Mouse (Mus musculus) layer of hippocampus, postnatal 10 days (tissue): ENCODE measurements around the gene Uevld. TPM values are rescaled to one million over a fixed set of nuclear protein-coding genes. Genes with fewer than 3 reads are reported as not detected.
"Not testable (repeated sequence)": the region's sequence is repeated elsewhere in the genome, so short reads cannot be mapped to it uniquely, and the experiment has no call there.

Experiments used
- DNase-seq, 2 experiments: peaks; one replicate each; pipeline ENCODE4 v3.0.0; 2021; ENCODE audit warnings: low spot score in 2 of 2
- total RNA-seq, 2 experiments: library from RNA; stranded (reverse); gene quantifications; 2 replicates each; pipeline ENCODE4 v1.2.3; 2021

The Uevld gene
- total RNA-seq, 2 experiments from 2014 or later, result 11.4 TPM

DNA sequence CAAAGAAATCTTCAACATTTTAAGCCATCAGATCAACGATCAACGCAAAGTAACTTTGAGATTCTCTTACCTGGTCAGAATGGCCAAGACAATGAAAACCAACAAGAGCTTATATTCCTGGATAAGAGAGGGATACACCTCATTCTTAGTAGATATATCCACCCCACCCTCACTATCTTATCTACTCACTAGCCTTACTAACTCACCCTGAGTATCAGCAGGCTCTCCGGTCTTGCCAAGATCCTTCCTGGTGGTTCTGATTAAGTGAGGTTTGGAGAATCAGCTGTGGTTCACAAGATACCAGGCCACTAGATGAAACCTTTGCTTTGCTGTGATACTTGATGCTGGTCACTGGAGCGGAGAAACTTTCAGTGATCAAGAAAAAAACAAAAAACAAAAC lies 16.3 kb upstream of the Uevld start:
- no peak for DNase-seq

DNA sequence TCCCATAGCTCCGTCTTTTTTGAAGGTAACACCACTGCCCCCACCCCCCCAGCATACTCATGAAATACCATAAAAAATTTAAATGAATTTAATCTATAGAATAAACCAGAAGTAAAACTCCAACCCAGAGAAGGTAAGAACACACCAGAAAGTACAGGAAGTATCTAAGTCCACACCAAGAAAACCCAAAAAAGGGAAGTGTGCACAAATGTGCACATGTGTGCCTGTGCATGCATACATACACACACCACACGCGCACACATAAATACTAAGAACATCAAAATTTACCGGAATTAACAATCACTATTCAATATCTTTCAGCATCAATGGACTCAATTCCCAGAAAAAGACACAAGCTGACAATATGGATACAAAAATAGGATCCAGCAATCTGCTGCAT lies 11.6 kb upstream of the Uevld start:
- no peak for DNase-seq

DNA sequence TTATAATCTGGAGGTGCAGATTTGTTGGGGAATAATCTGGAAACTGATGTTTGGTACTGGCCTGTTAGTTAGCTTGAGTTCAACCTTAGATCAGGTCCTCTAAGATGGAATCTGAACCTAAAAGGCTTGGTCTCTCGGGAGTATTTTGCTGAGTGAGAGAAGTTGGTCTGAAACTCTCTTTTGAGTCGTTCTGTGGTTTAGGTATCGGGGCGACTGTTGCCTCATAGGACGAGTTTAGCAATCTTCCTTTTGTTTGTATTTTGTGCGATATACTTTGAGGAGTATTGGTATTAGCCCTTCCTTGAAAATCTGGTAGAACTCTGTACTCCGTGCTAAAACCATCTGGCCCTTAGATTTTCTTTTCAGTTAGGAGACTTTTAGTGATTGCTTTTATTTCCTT lies 5.7 kb upstream of the Uevld start:
- no peak for DNase-seq

DNA sequence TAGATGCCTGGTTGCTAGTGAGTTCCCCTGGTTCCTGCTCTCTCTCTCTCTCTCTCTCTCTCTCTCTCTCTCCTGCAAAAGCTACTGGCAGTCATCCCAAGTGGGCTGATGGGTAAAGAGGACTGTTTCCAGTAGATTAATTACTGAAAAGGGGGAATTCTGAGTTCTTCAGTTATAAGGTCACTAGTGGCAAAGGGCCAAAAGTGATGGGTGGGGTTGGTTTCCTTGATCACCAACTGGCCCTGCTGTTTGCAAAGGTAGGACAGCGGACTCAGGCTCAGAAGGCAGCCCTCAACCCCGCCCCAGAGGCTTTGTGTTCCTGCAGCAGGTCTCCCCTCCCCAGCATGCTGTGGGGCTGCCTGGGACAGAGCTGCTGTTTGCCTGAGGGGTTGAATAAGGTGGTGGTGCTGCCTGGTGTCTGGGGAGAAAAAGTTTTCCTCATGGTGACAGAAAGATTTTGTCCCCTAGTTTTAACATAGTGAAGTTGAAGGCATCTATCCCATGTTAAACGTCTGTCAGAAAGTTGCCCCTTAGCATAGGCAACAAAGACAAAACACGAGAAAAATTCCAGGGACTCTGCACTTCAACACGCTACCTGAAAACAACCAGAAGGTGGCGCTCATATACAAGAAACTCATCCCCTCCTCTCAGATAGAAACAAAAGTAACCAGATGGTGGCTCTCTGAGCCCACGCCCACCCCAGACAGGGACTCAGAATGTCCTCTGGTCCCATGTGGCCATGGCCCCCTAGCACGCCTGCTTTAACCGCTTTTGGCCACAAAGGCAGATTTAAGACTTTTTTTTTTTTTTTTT lies 4.7 kb upstream of the Uevld start:
- DNase-seq, result peak; percentile 70 to 79

DNA sequence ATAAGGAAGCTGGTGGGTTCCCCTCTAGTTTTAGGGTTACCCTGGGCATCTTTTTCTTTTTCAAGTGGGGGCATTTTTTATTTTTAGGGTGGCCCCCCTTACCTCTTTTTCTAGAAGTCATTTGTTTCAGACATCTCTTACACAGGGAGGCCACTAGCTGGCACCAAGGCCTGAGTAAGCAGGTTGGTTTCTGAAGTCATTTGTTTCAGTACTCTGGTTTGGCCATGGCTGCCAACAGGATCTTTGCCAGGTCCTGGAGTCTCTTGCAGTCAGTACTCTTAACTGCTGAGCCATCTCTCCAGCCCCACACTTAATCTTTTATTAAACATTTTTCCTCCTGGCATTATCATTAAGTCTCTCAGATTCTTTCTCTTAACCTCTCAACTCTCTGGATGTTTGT lies 3.8 kb upstream of the Uevld start:
- no peak for DNase-seq

DNA sequence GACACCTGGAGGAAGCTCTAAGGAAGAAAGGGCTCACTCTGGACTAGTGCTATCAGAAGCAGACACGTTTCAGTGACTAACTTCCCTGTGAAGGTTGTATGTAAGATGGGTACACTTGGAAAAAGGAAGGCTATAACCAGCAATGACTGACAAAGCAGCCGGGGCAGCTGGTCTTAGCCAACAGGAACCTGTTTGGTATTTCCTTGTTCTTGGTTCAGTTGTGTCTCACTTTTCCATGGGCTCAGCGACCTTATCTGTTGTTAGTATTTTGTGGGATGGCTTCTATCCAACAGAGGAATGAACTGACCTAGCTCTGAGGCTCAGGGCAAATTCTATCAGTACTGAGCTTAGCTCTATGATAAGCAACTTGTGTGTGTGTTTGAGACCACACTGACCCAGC lies 2.7 kb upstream of the Uevld start:
- DNase-seq, result no peak

DNA sequence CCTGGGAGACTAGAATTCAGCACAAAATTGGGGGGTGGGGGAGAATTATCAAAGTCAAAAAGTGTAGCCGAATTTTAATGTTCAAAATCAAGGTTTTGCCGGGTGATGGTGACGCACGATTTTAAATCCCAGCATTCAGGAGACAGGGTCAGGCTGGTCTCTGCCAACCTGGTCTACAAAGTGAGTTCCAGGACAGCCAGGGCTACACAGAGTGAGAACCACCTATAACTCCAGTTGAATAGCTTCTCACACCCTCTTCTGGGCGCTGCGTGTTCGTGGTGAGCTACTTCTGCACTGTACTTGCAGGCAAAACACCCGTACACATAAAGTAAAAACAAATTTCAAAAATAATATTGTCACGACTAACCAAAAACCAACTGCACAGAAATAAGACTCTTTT lies 526 bp upstream of the Uevld start:
- DNase-seq, result no peak

DNA sequence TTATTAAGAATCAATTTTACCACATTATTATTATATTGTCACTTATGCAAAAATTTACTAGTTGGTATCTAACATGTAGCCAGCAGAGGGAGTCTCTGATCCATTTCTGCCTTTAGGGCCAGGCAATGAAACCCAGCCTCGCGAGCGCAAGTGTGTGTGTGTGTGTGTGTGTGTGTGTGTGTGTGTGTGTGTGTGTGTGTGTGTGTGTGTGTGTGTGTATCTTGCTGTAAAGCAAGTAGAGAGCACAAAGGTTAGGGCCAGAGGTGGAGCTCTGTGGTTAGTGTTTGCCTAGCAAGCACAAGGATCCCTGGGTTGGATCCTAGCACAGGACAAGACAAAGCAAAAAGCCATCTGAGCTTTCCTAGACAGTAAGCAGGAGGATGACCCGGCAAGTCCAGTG lies 22.5 kb downstream of the Uevld start:
- peak; percentile 15 to 26 for DNase-seq

DNA sequence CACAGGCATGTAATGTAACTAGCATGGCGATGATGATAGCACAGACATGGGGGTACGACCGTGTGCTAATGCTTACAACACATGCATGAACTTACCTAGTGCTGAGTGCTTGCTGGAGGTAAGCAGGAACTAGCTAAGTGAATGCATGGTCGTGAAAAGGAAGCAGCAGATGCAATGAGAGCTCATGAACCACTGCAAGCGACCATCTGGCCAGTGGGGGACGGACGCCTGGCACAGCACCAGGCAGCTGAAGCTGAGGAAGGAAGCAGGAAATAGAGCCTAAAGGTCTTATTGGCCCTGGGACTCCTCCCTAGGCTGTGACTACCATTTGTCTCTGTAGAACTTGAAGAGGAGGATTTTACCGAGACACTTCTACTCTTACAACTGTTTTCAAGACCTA lies 23.5 kb downstream of the Uevld start:
- DNase-seq, result no peak

DNA sequence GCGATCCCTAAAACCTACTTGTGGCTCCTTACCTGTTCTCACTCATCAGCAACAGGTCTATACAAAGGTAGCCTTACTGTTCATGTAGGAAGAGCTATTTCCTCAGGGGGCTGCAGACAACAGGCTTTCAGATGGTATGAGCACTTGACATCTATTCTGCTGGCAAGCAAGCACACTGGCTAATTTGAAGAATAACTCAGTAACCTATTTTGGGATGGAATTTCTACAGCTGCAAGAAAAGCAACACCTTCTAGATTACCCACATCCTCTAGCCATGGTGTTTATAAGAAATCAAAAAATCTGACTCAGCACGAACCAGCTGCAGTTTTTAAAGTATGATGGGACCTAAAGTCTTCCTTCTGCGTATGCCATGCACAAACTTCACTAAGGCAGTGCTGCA lies 27.0 kb downstream of the Uevld start:
- DNase-seq, result no peak

DNA sequence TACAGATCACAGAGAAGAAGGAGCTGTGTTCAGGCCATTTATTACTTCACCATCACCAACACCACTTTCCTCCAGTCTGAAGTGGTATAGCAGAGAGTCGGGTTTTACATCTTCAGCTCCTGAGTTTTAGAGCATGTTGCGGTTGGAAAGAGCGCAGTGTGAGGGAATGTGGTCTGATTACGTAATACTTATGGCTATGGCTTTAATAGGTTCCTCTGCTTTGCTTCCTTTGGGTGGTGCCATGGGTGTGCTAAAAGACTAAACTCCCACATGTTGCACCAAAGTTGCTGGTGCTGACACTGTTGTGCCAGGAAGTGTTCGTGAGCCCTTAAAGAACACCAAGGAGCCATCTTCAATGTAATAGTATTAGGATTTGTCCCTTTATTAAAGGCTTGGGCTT lies 30.0 kb downstream of the Uevld start:
- DNase-seq, result no peak

DNA sequence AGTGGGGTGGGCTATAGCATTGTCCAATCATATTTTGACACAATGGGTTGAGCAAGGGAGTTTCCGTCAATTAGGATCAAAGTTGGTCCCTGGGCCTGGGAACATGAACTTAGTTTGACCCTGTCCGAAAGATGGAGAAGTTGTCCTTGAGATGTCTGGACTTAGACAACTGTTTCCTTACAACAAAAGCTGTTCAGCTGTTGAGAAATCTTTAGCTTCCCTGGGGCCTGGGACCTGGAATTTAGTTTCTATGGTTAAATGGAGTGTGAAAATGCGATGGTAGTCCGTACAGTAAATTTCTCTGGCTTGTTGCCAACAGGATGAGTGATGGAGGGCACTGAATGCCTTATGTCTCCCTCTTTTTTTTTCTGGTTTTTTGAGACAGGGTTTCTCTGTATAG lies 36.3 kb downstream of the Uevld start:
- DNase-seq, result no peak

DNA sequence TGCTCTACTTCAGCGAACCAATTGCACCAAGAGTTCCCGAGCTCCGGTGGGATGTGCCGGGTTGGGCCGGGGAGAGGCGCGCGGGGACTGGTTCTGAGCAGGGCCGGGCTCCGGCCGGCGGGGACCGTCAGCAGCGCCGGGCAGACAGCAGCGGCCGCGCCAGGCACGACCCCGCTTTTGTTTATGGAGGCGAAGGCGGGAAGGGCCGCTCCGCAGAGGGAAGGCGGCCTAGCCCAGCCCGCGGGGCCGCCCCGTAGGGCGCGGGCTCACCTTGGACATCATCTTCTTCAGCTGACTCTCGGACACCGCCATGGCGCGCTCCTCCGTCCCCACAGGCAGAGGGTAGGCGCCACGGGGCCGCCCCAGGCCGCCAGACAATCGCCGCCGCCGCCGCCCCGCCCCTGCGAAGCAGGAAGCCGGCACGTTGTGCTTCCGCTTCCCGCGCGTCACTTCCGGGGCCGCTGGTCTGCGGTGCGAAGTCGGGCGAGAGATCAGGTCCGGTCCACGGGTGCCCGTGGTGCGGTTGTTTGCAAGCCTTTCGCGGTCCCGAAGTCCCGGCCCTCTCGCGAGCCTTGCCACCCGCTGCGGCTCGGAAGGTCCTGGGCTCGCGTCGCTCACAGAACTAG lies 38.7 kb downstream of the Uevld start, which contains the start of gene Tsg101:
Gene Tsg101 (minus strand): TSS at position 419 of the 626 bp plus-strand sequence.
- DNase-seq, result peak; percentile 90 to 92

DNA sequence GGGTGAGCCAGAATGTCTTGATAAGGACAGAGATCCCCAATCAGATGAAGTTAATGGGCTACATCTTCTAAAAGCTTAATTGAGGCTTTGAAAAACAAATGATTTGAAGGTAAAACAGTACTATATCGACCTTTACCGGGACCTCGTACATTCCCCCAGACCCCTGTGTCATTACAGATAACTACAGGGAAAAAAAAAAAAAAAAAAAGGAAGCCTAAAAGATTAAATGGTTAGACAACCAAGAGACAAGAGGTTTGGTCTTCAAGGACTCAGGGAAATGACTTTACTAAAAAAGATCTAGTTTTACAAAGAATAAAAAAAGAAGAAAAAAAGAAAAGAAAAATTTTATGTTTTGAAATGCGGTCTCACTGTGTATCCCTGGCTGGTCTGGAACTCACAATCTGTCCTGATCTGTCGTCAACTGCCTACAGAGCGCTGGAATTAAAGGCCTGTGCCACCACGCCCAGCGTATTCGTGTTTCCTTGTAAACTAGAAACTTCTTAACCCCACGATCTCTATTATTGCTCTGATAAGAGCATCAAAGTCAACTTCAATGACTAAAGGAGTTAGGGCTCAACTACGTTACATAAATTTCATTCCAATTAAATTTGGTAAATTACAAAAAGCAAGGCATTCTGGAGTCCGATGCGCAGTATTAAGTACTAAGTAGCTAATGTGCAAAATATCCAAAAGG lies 39.5 kb downstream of the Uevld start:
- DNase-seq, result no peak

DNA sequence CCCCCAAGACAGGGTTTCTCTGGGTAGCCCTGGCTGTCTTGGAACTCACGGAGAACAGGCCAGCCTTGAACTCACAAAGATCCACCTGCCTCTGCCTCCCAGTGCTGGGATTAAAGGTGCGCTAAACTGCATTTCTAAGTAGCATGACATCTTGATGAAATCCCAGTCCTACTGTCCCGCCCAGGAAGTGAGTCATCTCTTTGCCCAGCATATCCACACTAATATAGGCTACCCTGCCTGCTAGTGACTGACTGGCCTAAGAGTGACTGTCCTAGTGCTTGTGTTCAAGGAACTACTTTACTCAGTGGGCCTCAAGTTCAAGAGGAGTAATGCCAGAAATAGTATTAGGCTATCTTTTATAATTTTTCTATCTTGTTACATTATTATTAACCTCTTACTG lies 42.0 kb downstream of the Uevld start:
- no peak for DNase-seq

DNA sequence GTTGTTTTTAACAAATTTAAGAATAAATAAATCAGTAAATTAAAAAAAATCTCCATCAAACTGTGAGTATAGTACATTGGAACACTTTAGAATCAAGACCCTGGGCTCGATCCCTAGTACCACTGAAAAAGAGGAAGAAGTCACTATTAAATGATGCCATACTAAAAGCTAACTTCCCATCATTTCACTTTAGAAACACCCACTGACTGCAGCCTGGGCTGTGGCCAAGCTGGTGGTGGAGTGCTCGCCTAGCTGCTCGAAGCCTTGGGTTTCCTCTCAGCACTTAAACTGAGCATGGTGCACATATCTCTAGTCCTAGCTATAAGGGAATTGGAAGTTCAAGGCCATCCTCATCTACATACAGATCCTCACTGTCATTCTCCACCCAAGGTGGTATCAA lies 47.1 kb downstream of the Uevld start:
- DNase-seq, result no peak

DNA sequence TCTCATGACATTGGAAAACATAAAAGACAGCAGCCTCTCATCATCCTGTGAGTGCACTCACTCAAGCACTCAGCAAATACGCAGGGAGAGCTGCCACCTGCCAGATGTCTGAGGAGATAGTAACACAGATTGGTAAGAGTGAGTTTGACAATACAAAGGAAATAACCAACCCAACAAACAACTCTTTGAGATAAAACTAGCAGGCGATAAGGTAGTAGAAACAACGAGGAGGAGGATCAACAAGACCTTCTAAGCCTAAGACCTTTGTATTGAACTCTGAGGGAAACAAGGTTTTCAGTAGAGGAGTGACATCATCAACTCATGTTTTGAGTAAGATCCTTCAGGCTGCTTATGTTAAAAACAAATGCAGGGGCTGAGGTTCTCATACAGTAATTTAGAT lies 59.0 kb downstream of the Uevld start:
- DNase-seq, result no peak

DNA sequence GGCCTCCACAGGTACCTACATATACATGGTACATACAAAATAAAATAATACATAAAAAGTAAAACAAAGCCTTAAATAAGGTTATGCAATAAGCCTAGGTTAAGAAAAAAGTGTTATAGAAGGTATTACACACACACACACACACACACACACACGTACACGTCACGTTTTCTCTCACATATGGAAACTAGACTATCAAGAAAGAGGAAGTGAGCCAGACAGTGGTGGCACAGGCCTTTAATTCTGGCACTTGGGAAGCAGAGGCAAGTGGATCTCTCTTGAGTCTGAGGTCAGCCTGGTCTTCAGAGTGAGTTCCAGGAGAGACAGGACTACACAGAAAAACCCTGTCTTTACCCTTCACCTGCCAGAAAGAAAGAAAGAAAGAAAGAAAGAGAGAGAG lies 62.8 kb downstream of the Uevld start:
- no peak for DNase-seq

DNA sequence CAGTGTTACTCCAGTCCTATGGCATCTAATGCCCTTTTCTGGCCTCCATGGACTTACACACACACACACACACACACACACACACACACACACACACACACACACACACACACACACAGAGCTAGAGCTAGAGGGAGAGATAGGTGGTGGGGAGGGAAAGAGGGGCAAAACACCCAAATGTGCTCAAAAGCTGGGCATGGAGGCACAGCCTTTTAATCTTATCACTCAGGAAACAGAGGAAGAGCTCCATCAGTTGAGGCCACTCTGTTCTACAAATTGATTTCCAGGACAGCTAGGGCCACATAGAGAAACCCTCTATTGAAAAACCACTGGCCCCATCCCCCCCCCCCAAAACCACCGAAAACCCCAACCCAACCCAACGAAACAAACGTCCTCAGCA lies 75.0 kb downstream of the Uevld start:
- DNase-seq, result no peak

DNA sequence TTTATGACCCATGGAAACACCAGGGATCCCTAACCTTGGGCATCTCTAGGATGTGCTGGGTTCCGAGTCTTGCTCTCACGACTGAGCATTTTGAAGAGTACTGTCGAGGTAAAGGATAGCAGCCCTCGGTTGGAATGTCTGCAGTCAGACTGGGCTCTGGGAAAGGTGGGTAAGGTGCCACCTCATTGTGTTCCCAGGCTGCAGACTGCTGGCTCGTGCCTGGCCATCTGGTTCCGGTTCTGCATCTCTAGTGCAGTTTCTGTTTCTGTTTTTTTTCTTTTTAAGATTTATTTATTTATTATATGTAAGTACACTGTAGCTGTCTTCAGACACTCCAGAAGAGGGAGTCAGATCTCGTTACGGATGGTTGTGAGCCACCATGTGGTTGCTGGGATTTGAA lies 76.4 kb downstream of the Uevld start:
- not testable (repeated sequence) for DNase-seq

DNA sequence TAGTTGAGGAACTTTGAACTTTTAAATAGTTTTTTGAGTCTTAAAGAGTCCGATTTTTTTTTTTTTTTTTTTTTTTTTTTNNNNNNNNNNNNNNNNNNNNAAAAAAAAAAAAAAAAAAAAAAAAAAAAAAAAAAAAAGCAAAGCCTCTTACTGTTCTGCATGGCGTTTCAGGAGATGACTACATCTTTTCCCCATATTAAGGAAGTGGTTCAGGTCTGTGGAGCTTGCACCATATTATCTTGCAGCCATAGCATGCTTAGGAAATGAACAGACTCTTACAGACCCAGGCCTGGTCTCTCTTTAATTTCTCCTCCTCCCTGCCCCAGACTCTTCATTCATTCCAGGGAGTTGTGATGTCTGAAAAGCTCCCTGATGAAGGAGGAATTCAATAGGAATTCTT lies 77.3 kb downstream of the Uevld start:
- no peak for DNase-seq

DNA sequence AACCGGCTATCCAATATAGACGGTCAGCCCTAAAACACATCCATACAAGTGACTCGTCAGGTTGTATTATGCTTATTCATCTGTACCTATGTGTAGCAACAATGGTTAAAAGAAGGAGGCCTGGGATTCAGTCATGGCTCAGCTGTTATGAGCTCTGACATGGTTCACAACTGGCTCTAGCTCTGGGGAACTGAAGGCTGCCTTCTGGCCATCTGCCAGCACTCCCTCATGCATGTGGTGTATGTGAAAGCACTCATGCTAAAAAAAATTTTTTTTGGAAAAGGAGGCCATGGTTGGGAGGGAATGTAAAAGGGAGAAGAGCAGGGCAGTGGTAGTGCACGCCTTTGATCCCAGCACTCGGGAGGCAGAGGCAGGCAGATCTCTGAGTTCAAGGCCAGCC lies 78.5 kb downstream of the Uevld start:
- no peak for DNase-seq
